Mouse (Mus musculus): ENCODE results near the gene Klri1.

GRCm38 (mm10) chr6:129678873-129679272, 38.1 kb downstream of the Klri1 start, which contains the start of gene Klrc1:
- no peak for TF ChIP-seq CTCF (IDR thresholded peaks at IDR 0.05; ENCODE audit: insufficient read depth, low read depth, low read length)
- no peak for TF ChIP-seq POLR2A (IDR thresholded peaks at IDR 0.05; ENCODE audit: insufficient read depth, low read depth, low read length)

Measured in olfactory bulb, adult 2 months (tissue).